Mouse (Mus musculus) myocyte (in vitro differentiated cells): ENCODE measurements around the gene Tmed9. TPM values are rescaled to one million over a fixed set of nuclear protein-coding genes. Genes with fewer than 3 reads are reported as not detected.
A peak's percentile ranks its signal among the peaks of the same experiment; 100 is the strongest.

ENCODE experiments used
- H3K27me3 ChIP-seq: one replicate; pipeline ENCODE4 v1.6.1; 2011; ENCODE audit not compliant: control insufficient read depth, insufficient read depth, insufficient read length
- H3K36me3 ChIP-seq: one replicate; pipeline ENCODE4 v1.6.1; 2011; ENCODE audit not compliant: control insufficient read depth, insufficient read depth
- H3K4me2 ChIP-seq: one replicate; pipeline ENCODE4 v1.6.1; 2011; ENCODE audit warnings: low read depth, control low read depth
- H3K4me3 ChIP-seq: one replicate; pipeline ENCODE4 v1.5.1; 2011; ENCODE audit warnings: mild to moderate bottlenecking, control low read depth, moderate library complexity
- H3K79me2 ChIP-seq: one replicate; pipeline ENCODE4 v1.6.1; 2011; ENCODE audit not compliant: control insufficient read depth, insufficient read depth
- H3ac ChIP-seq: one replicate; pipeline ENCODE4 v1.6.1; 2011; ENCODE audit not compliant: control insufficient read depth, insufficient read length
- CEBPB ChIP-seq: IDR thresholded peaks from 2 replicates; pipeline ENCODE4 v1.6.1; 2011; ENCODE audit warnings: mild to moderate bottlenecking, moderate library complexity; ENCODE audit not compliant: poor library complexity, insufficient read depth, severe bottlenecking
- E2F4 ChIP-seq: IDR thresholded peaks from one replicate; pipeline ENCODE4 v1.6.1; 2011; ENCODE audit warnings: mild to moderate bottlenecking, control low read depth, moderate library complexity; ENCODE audit not compliant: insufficient read depth
- MAX ChIP-seq: IDR thresholded peaks from one replicate; pipeline ENCODE4 v1.6.1; 2011; ENCODE audit warnings: low read depth, mild to moderate bottlenecking, control low read depth
- MYOD1 ChIP-seq, 3 experiments: IDR thresholded peaks; one replicate each; pipeline ENCODE4 v1.6.1; 2011; ENCODE audit warnings: control low read depth in 2 of 3, low read depth in 2 of 3, mild to moderate bottlenecking in 2 of 3, moderate library complexity in 1 of 3; ENCODE audit not compliant: insufficient read length in 2 of 3, control insufficient read depth in 1 of 3
- MYOG ChIP-seq, 3 experiments: IDR thresholded peaks; one replicate each; pipeline ENCODE4 v1.6.1; 2011; ENCODE audit warnings: control low read depth in 2 of 3, low read depth in 2 of 3, mild to moderate bottlenecking in 2 of 3; ENCODE audit not compliant: insufficient read length in 2 of 3, control insufficient read depth in 1 of 3, insufficient read depth in 1 of 3
- POLR2A ChIP-seq: IDR thresholded peaks from one replicate; pipeline ENCODE4 v1.6.1; 2011; ENCODE audit warnings: low read depth, mild to moderate bottlenecking, control low read depth, moderate library complexity; ENCODE audit not compliant: insufficient read length
- SRF ChIP-seq: IDR thresholded peaks from one replicate; pipeline ENCODE4 v1.6.1; 2011; ENCODE audit warnings: low read depth; ENCODE audit not compliant: control insufficient read depth, insufficient read length
- TCF12 ChIP-seq: IDR thresholded peaks from one replicate; pipeline ENCODE4 v1.6.1; 2011; ENCODE audit warnings: mild to moderate bottlenecking, control low read depth; ENCODE audit not compliant: poor library complexity, insufficient read depth, severe bottlenecking
- TCF3 ChIP-seq: IDR thresholded peaks from one replicate; pipeline ENCODE4 v1.6.1; 2011; ENCODE audit warnings: low read depth, control low read depth; ENCODE audit not compliant: insufficient read length
- USF1 ChIP-seq: IDR thresholded peaks from one replicate; pipeline ENCODE4 v1.6.1; 2011; ENCODE audit warnings: low read depth, mild to moderate bottlenecking, control low read depth, moderate library complexity
- polyA plus RNA-seq: library from polyadenylated mRNA; unstranded; fragments of >200 nt; fragmentation: generic; extraction: Trizol; gene quantifications from one replicate; pipeline ENCODE4 v1.2.1, GENCODE M21; 2012; ENCODE audit warnings: missing spikeins

The Tmed9 gene
- polyA plus RNA-seq: 200 TPM

GRCm38 (mm10) chr13:55573432-55573831, at the start of gene Tmed9:
Gene Tmed9, plus strand, starts transcription at chr13:55573732.
- no peak for TF ChIP-seq E2F4
- Histone ChIP-seq H3ac (no peak within 1 kb of the TSS), H3K4me2 (no peak within 1 kb of the TSS), H3K36me3 (no peaks in the 10 kb centered on the region), H3K27me3 (no peaks in the 10 kb centered on the region), H3K79me2 (peaks cover 33% of the 10 kb centered on the region), H3K4me3 (no peak within 1 kb of the TSS)

DNA sequence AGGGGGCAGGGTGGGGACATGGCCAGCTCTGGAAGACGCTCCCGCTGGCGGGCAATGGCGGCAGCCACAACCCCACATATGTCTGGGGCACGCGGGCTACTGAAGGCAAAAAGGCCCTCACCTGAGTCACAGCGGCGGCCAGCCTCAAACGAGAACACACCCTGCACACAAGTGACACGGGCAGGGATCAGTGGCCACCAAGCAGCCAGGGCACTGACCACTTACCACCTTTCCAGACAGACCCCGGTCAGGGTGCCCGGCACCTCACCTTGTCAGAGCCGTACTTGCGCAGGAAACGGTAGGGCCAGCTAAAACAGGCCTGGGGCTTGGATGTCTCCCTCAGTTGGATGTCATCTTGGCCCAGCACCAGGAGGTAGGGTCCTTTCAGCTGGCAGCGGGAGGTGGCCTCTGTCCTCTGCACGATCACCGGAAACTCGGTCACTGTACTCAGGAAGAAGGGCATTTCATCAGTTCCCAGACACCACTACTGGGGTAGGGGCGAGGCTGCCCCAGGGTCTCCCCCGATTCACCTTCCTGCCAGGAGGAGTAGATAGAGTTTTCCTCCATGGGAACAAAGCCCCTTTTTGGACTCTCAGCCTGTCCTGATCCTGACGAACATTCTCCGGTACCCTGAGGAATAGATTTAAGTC, 49.5 kb upstream of the Tmed9 start:
- Histone ChIP-seq H3K36me3 (no peaks in the 10 kb centered on the region), H3ac (no peak overlapping the region), H3K4me2 (no peak overlapping the region), H3K27me3 (no peaks in the 10 kb centered on the region), H3K79me2 (no peaks in the 10 kb centered on the region), H3K4me3 (no peak overlapping the region)
- TF ChIP-seq POLR2A (no peak), SRF (no peak), TCF3 (no peak), MAX (no peak), E2F4 (no peak)

GRCm38 (mm10) chr13:55525733-55526553, 47.6 kb upstream of the Tmed9 start:
- Histone ChIP-seq H3K27me3 (no peaks in the 10 kb centered on the region), H3K79me2 (no peaks in the 10 kb centered on the region)
- TF ChIP-seq MYOD1 (IDR thresholded peaks at IDR 0.05; ENCODE audit: control insufficient read depth in 1 of 3, insufficient read length in 2 of 3, low read depth in 2 of 3) (peak in 2 of 3 experiments; percentile 86 to 91), E2F4 (no peak), TCF3 (peak; percentile 91), MAX (no peak), USF1 (peak; percentile 18), MYOG (IDR thresholded peaks at IDR 0.05; ENCODE audit: control insufficient read depth in 1 of 3, insufficient read depth in 1 of 3, insufficient read length in 2 of 3, low read depth in 2 of 3) (peak; percentile 28 to 94 (median 93)), TCF12 (peak; percentile 66)

DNA sequence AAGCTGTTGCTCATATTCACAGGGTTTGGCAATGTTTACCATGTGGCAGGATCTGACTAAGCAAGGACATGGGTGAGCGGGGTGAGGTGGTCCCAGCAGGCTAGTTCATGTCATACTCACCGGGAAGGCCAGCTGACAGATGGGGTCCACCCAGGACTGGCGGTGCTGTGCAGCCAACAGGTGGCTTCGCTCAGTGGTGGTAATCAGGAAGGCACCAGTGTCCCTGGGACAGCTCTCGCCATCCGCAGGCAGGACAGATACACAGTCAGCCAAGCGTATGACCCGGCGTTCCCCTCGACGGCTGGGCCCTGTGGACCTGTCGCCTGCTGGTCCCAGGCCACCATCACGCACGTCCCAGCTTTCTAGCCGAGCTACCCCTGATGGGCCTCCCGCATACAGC, 46.3 kb upstream of the Tmed9 start:
- Histone ChIP-seq H3K36me3 (no peaks in the 10 kb centered on the region), H3K79me2 (no peaks in the 10 kb centered on the region), H3K4me2 (no peak overlapping the region), H3ac (no peak overlapping the region), H3K27me3 (no peaks in the 10 kb centered on the region), H3K4me3 (no peak overlapping the region)
- TF ChIP-seq MYOG (IDR thresholded peaks at IDR 0.05; ENCODE audit: control insufficient read depth in 1 of 3, insufficient read depth in 1 of 3, insufficient read length in 2 of 3, low read depth in 2 of 3): peak in 1 of 3 experiments; percentile 47
- TF ChIP-seq CEBPB: no peak

More at GRCm38 (mm10) chr13:55525733-55526553, 47.6 kb upstream of the Tmed9 start:
- Histone ChIP-seq H3K4me2 (no peak overlapping the region), H3ac (no peak overlapping the region), H3K4me3 (no peak overlapping the region), H3K36me3 (no peaks in the 10 kb centered on the region)

- H3K4me2 ChIP-seq: no peak overlapping the region
- H3K79me2 ChIP-seq: no peaks in the 10 kb centered on the region
- no peak overlapping the region for H3ac ChIP-seq
- TF ChIP-seq MYOG (IDR thresholded peaks at IDR 0.05; ENCODE audit: control insufficient read depth in 1 of 3, insufficient read depth in 1 of 3, insufficient read length in 2 of 3, low read depth in 2 of 3) (peak in 1 of 3 experiments; percentile 45), TCF12 (no peak)
- H3K4me3 ChIP-seq: no peak overlapping the region
- H3K27me3 ChIP-seq: no peaks in the 10 kb centered on the region
- H3K36me3 ChIP-seq: no peaks in the 10 kb centered on the region
Measured at GRCm38 (mm10) chr13:55527834-55528772, 45.4 kb upstream of the Tmed9 start.
